Mouse (Mus musculus): ENCODE measurements around the gene Tomm40l.

GRCm38 (mm10) chr1:171263185-171263611, 40.9 kb upstream of the Tomm40l start:
- no peak for TF ChIP-seq POLR2A (IDR thresholded peaks at IDR 0.05; ENCODE audit: low read depth, low read length)
- TF ChIP-seq CTCF (conservative IDR thresholded peaks at IDR 0.05; ENCODE audit: insufficient read depth, insufficient read length, low read depth, low read length), result no peak

All from kidney, adult 2 months (tissue).